Mouse (Mus musculus) liver, adult 2 months (tissue): Measurements from ENCODE around the gene Taf1c. TPM values are rescaled to one million over a fixed set of nuclear protein-coding genes. Genes with fewer than 3 reads are reported as not detected.
A peak's percentile ranks its signal among the peaks of the same experiment; 100 is the strongest.

ENCODE experiments used
- DNase-seq: peaks from one replicate; pipeline ENCODE4 v3.0.0-alpha.2; 2011; ENCODE audit warnings: low read depth, low spot score; ENCODE audit errors: extremely low read depth
- H3K27ac ChIP-seq: fragments of 200-500 bp; replicated peaks from 2 replicates; pipeline ENCODE4 v1.5.1; 2012; ENCODE audit warnings: low read depth, mild to moderate bottlenecking, control low read depth, inconsistent platforms, low read length; ENCODE audit not compliant: insufficient read depth
- H3K27me3 ChIP-seq: fragments of 200-500 bp; 2 replicates; pipeline ENCODE4 v1.6.1; 2012; ENCODE audit warnings: mild to moderate bottlenecking, moderate library complexity, low read length, inconsistent platforms; ENCODE audit not compliant: control insufficient read depth, insufficient read depth
- H3K36me3 ChIP-seq: fragments of 200-500 bp; 2 replicates; pipeline ENCODE4 v1.6.1; 2012; ENCODE audit warnings: low read length, inconsistent platforms; ENCODE audit not compliant: control insufficient read depth, insufficient read depth
- H3K4me1 ChIP-seq: fragments of 200-500 bp; 2 replicates; pipeline ENCODE4 v1.6.1; 2011; ENCODE audit warnings: low read length; ENCODE audit not compliant: control insufficient read depth, insufficient read depth
- H3K4me3 ChIP-seq: fragments of 200-500 bp; 2 replicates; pipeline ENCODE4 v1.5.1; 2011; ENCODE audit warnings: low read depth, mild to moderate bottlenecking, control low read depth, low read length, moderate library complexity; ENCODE audit not compliant: insufficient read depth
- H3K79me2 ChIP-seq: fragments of 200-500 bp; 2 replicates; pipeline ENCODE4 v1.6.1; 2012; ENCODE audit warnings: inconsistent platforms, mild to moderate bottlenecking, low read length, moderate library complexity; ENCODE audit not compliant: control insufficient read depth, insufficient read depth
- H3K9ac ChIP-seq: fragments of 200-500 bp; 2 replicates; pipeline ENCODE4 v1.6.1; 2012; ENCODE audit warnings: low read depth, mild to moderate bottlenecking, control low read depth, inconsistent platforms, low read length
- CTCF ChIP-seq: fragments of 200-500 bp; IDR thresholded peaks from 2 replicates; pipeline ENCODE4 v1.5.1; 2011; ENCODE audit warnings: low read depth, low read length, control low read depth
- POLR2A ChIP-seq: fragments of 200-500 bp; IDR thresholded peaks from 2 replicates; pipeline ENCODE4 v1.6.1; 2011; ENCODE audit warnings: low read length, control low read depth; ENCODE audit not compliant: insufficient read depth; ENCODE audit errors: extremely low read depth
- WGBS: fragments of 180-500 bp; shearing (Covaris S2); methylation state at CpG from one replicate; pipeline ENCODE4 v1.1.7; 2018; 5-methylcytosine and 5-hydroxymethylcytosine counted together
- polyA plus RNA-seq: library from polyadenylated mRNA; depleted of rRNA; stranded (reverse); fragments of >200 nt; gene quantifications from 2 replicates; pipeline ENCODE4 v1.2.3, GENCODE M21; 2012
- total RNA-seq: library from RNA; depleted of rRNA; stranded (reverse); fragments of >200 nt; gene quantifications from 2 replicates; pipeline ENCODE4 v1.2.3, GENCODE M21; 2014

Taf1c gene
- total and polyA plus RNA-seq, 2 experiments = 0.83 to 3.6 TPM

DNA sequence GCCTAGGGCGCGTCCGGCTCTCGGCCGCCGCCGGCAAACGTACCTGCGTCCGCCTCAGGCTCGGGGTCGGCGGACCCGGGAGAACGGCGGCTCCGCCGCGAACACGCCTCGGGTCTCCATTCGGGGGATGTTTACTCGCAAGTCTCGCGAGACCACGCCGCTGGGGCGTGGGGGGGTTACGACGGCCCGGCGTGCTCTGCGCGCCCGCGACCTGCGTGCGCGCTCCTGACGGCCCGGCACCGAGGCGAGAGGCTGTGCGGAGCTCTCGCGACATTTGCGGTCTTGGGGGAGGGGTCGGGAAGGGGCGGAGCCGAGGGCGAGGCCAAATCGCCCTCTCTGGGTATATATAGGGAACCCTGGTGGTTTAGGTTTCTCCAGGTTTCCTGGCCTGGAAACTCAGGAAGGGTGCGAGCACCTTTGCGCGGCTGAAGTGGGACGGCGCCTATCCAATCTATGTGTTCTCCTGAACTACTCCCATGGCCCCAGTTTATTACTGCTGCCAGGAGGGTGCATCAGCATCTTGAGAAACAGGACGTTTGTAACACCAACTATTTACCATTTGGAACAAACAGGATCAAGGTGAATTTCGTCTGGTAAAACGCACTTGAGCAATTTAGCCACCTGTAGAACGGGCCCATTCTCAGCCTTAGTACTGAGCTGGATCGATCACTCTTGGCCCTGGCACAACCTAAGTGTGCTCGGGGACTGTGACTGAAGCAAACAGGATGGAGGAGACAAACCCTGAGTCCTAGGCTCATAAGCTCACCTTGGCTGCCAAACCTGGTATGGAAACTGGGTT, 46.2 kb downstream of the Taf1c start, which contains the start of gene Mbtps1:
Gene Mbtps1, minus strand, starts transcription at position 133 of the 799 bp plus-strand sequence.
- WGBS = 2% methylated on average over 63 of the region's 63 CpGs
- H3K4me3 ChIP-seq = peak within 1 kb of the TSS; percentile 80
- H3K27me3 ChIP-seq = no peaks in the 10 kb centered on the region
- peaks cover 21% of the 10 kb centered on the region; the same call in 1 of the 2 replicates for H3K79me2 ChIP-seq
- TF ChIP-seq POLR2A (peak; percentile 98), CTCF (no peak)
- H3K36me3 ChIP-seq = peaks cover 5% of the 10 kb centered on the region; the same call in 1 of the 2 replicates
- peak within 1 kb of the TSS; percentile 87 for H3K27ac ChIP-seq
- H3K4me1 ChIP-seq = peaks cover 23% of the 10 kb centered on the region
- H3K9ac ChIP-seq = peak within 1 kb of the TSS; percentile 94
- DNase-seq = peak; percentile 87

DNA sequence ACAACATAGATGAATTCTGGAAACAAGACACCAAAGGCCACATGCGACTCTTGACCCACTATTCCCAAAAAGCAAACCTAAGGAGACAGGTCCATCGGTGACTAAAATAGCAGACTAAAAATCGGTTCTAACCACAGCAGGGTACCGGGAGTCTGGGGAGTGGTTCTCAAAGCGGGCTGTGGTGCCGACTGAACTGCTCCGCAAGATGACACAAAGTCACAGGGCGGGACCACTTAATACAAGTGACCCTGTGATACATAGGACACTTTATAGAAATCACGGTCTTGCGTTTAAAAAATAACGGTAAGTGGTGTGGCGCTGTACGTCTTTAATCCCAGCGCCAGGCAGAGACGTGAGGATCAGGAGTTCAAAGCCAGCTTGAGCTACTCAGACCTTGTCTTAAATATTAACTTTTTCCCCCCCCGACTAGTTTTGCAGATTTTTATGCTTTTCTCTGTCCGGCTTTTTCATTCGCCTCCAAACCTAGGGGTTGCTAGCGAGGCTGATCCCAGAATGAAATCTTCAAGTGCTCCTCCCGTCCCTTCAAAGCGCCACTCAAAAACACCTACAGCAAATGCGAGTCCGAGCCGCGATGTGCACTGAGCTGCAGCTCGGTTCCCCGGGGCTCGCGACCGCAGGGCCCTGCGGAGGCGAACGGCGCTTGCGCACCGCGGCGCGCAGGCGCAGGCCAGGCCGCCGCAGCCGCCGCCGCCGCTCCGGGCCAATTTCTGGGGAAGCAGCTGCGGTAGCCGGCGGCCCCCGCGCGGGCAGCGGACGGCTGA, 47.0 kb downstream of the Taf1c start:
- DNase-seq = peak; percentile 51
- Histone ChIP-seq H3K27ac (peak overlapping the region; percentile 87), H3K4me3 (peak overlapping the region; percentile 80), H3K9ac (peak overlapping the region; percentile 94), H3K4me1 (peaks cover 24% of the 10 kb centered on the region), H3K27me3 (no peaks in the 10 kb centered on the region), H3K36me3 (peaks cover 2% of the 10 kb centered on the region; the same call in 1 of the 2 replicates), H3K79me2 (peaks cover 27% of the 10 kb centered on the region; the same call in 1 of the 2 replicates)
- under 1% methylated on average over 55 of the region's 55 CpGs for WGBS
- no peak for TF ChIP-seq CTCF
- peak; percentile 40 for TF ChIP-seq POLR2A

DNA sequence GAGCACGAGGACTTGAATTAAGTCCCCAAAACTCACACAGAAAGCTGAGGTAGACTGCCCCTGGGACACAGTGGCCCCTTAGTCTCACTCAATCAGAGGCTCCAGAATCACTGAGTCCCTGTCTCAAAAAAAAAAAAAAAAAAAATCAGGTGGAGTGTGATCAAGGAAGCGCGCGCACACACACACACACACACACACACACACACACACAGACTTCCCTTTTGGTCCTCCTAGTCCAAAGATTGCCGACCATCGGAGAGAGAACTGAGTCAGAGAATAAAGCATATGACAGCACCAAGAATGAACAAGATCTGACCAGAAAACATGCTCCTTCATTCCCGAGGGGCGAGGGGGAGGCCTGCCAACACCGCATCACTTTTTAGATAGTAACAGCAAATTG, 47.9 kb downstream of the Taf1c start:
- H3K27me3 ChIP-seq = no peaks in the 10 kb centered on the region
- H3K79me2 ChIP-seq = peaks cover 34% of the 10 kb centered on the region
- no peak overlapping the region for H3K27ac ChIP-seq
- H3K4me3 ChIP-seq = no peak overlapping the region
- 55% methylated on average over 9 of the region's 9 CpGs for WGBS
- H3K9ac ChIP-seq = no peak overlapping the region
- H3K4me1 ChIP-seq = peaks cover 27% of the 10 kb centered on the region
- TF ChIP-seq POLR2A = no peak
- no peak for TF ChIP-seq CTCF
- no peak for DNase-seq
- H3K36me3 ChIP-seq = no peaks in the 10 kb centered on the region

DNA sequence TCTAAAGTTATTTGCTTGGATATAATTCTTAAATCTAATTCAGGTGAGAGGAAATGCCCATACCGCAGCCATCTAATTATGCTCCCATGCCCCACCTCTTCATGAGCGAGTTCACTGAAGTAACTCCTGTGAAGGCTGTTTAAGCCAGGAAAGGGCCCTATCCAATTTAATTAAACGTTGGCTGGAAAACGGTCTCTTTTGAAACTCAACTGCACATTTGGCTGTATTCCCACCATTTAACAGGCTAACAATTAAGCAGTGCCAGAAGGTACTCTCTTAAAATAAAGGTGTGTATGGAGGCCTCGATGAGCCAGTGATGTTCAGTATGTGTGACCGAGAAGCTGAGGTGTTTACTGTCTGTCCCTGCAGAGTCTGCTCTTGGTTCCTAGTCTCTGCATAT, 49.2 kb downstream of the Taf1c start:
- Histone ChIP-seq H3K27ac (no peak overlapping the region), H3K27me3 (no peaks in the 10 kb centered on the region), H3K4me1 (peaks cover 29% of the 10 kb centered on the region), H3K4me3 (no peak overlapping the region), H3K9ac (no peak overlapping the region), H3K36me3 (no peaks in the 10 kb centered on the region), H3K79me2 (peaks cover 41% of the 10 kb centered on the region)
- peak; percentile 55 for DNase-seq
- 29% methylated on average over 6 of the region's 6 CpGs for WGBS
- no peak for TF ChIP-seq POLR2A
- TF ChIP-seq CTCF = no peak

DNA sequence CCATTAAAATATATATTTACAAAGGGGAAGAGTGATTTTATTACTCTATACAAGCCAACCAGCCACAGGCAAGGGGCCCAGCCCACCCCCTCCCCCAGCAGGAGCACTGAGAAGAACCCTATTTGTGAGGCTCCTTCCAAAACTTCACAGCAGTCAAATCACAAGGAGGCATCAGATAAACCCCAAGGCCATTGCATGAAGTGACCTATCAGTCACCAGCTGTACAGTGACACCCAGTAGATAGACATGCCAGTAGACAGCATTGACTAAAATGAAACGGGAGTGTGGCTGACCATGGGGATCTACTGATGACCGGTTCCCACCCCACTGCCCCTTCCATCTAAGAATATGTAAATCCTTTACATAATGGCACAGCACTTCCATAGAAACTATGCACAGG, 52.1 kb downstream of the Taf1c start:
- H3K79me2 ChIP-seq = peaks cover 65% of the 10 kb centered on the region
- DNase-seq = peak; percentile 22
- TF ChIP-seq CTCF (no peak), POLR2A (no peak)
- H3K36me3 ChIP-seq = no peaks in the 10 kb centered on the region
- H3K4me1 ChIP-seq = peaks cover 25% of the 10 kb centered on the region
- no peak overlapping the region for H3K4me3 ChIP-seq
- H3K27ac ChIP-seq = no peak overlapping the region
- H3K27me3 ChIP-seq = no peaks in the 10 kb centered on the region
- no peak overlapping the region for H3K9ac ChIP-seq
- 61% methylated on average over 2 of the region's 2 CpGs for WGBS
